Mouse (Mus musculus): ENCODE results near the gene Acot1. TPM values are rescaled to one million over a fixed set of nuclear protein-coding genes. Genes with fewer than 3 reads are reported as not detected.

The Acot1 gene
- total and polyA plus RNA-seq, 3 experiments, result 1.5 to 12.7 TPM; not detected in 1

GRCm38 (mm10) chr12:83998341-83999107, 10.8 kb upstream of the Acot1 start:
- peak; percentile 47 for DNase-seq (ENCODE audit: low read depth, low spot score)
- TF ChIP-seq MYB (IDR thresholded peaks at IDR 0.05; ENCODE audit: low read depth, low read length) (no peak), ZNF384 (IDR thresholded peaks at IDR 0.05; ENCODE audit: low read depth, low read length) (no peak), ZC3H11A (IDR thresholded peaks at IDR 0.05; ENCODE audit: low read depth, low read length) (0 out of 2 replicates have a peak, but pooled peaks have one; percentile 8), BHLHE40 (IDR thresholded peaks at IDR 0.05; ENCODE audit: borderline replicate concordance, low read depth, low read length) (no peak), EP300 (IDR thresholded peaks at IDR 0.05; ENCODE audit: low read depth in 1 of 2, low read length in 2 of 2) (peak in 1 of 2 experiments; percentile 15; a peak in 2 of 4 replicates), GATA1 (IDR thresholded peaks at IDR 0.05; ENCODE audit: low read depth, low read length) (no peak), NELFE (IDR thresholded peaks at IDR 0.05; ENCODE audit: low read depth, low read length) (no peak), SMC3 (IDR thresholded peaks at IDR 0.05; ENCODE audit: low read depth, low read length) (no peak), JUND (IDR thresholded peaks at IDR 0.05; ENCODE audit: low read depth, low read length) (no peak), MAZ (IDR thresholded peaks at IDR 0.05; ENCODE audit: low read depth, low read length) (no peak), UBTF (IDR thresholded peaks at IDR 0.05; ENCODE audit: borderline replicate concordance, insufficient read depth, low read depth, low read length) (no peak), SIN3A (IDR thresholded peaks at IDR 0.05; ENCODE audit: low read length) (0 out of 2 replicates have a peak, but pooled peaks have one; percentile 9), RCOR1 (IDR thresholded peaks at IDR 0.05; ENCODE audit: low read depth, low read length) (no peak), GABPA (IDR thresholded peaks at IDR 0.05; ENCODE audit: low read depth, low read length) (no peak), MAFK (IDR thresholded peaks at IDR 0.05; ENCODE audit: borderline replicate concordance, low read depth, low read length) (no peak), TBP (IDR thresholded peaks at IDR 0.05; ENCODE audit: low read depth, low read length) (no peak), CHD1 (IDR thresholded peaks at IDR 0.05; ENCODE audit: low read depth, low read length) (no peak), USF2 (IDR thresholded peaks at IDR 0.05; ENCODE audit: borderline replicate concordance in 1 of 2, insufficient read depth in 1 of 2, low read depth in 1 of 2, low read length in 2 of 2) (no peak), POLR2A (IDR thresholded peaks at IDR 0.05; ENCODE audit: control insufficient read depth in 1 of 2, insufficient read depth in 1 of 2, low read depth in 1 of 2, low read length in 2 of 2, poor library complexity in 1 of 2) (no peak), TAL1 (IDR thresholded peaks at IDR 0.05; ENCODE audit: low read length) (no peak), E2F4 (IDR thresholded peaks at IDR 0.05; ENCODE audit: borderline replicate concordance, low read depth, low read length) (no peak), RAD21 (IDR thresholded peaks at IDR 0.05; ENCODE audit: low read depth, low read length) (no peak)
- peak overlapping the region; percentile 25 to 26 for H3K4me3 ChIP-seq (ENCODE audit: control insufficient read depth in 1 of 2, insufficient read depth in 1 of 2, low read depth in 2 of 2, low read length in 2 of 2)
- peaks cover 16 to 18% of the 10 kb centered on the region in 2 experiments for H3K4me1 ChIP-seq (ENCODE audit: control insufficient read depth in 1 of 2, insufficient read depth in 2 of 2, low read length in 2 of 2)
- peak overlapping the region; percentile 15; the same call in 1 of the 2 replicates for H3K27ac ChIP-seq (ENCODE audit: control insufficient read depth, low read depth, low read length)
- H3K9ac ChIP-seq (ENCODE audit: control insufficient read depth, low read depth, low read length, poor library complexity, severe bottlenecking), result peak overlapping the region; percentile 13
- no peaks in the 10 kb centered on the region for H3K9me3 ChIP-seq (replicated peaks; ENCODE audit: insufficient read depth, low read length)
- no peaks in the 10 kb centered on the region for H3K79me2 ChIP-seq (ENCODE audit: control insufficient read depth, insufficient read depth, low read length, poor library complexity)
- no peaks in the 10 kb centered on the region for H3K27me3 ChIP-seq (ENCODE audit: control insufficient read depth in 1 of 2, insufficient read depth in 2 of 2, low read length in 2 of 2)
- peaks cover 0 to 24% of the 10 kb centered on the region in 2 experiments; a peak in 3 of 4 replicates for H3K36me3 ChIP-seq (ENCODE audit: control insufficient read depth in 1 of 2, insufficient read depth in 2 of 2, low read length in 2 of 2)

Measured in MEL (cell line).